Mouse (Mus musculus) thymus, adult 2 months (tissue): ENCODE data around the gene Amh.

Experiments used
- CTCF ChIP-seq: fragments of 200-500 bp; IDR thresholded peaks from 2 replicates; pipeline ENCODE4 v1.5.1; 2012; ENCODE audit warnings: mild to moderate bottlenecking, control low read depth, low read length, moderate library complexity, borderline replicate concordance; ENCODE audit not compliant: control insufficient read depth, poor library complexity, insufficient read depth; ENCODE audit errors: extremely low read depth
- POLR2A ChIP-seq: fragments of 200-500 bp; IDR thresholded peaks from 2 replicates; pipeline ENCODE4 v1.6.1; 2012; ENCODE audit warnings: mild to moderate bottlenecking, low read length, control low read depth, moderate library complexity; ENCODE audit not compliant: control insufficient read depth, poor library complexity, insufficient read depth; ENCODE audit errors: extremely low read depth

DNA sequence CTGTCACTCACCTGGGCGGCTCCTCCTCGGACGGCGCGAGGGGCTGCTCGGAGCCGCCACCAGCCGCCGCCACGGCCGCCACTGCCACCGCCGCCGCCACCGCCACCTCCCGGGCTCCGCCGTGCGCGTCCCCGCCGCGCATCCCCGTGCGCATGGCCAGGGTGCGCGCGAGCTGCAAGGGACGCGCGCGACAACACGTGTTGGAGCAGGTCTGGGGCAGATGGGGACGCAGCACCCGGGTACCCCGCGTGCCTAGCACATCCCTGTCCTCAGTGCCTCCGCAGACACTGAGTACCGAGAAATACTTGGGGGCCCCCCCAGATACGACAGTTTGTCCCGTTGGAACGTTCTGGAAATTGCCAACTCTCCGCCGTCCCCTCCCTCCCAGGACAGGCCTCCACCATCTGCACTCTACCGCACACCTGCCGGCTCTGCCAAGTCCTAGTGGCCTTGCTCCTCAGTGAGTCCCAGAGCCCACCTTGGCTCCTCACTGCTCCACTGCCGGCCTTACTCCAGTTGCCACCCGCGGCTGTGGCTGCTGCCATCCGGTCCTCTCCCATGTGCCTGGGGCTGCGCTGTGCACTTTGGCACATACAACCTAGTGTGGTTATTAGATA lies 39.0 kb downstream of the Amh start, which contains the start of gene Lingo3:
- TF ChIP-seq POLR2A (no peak), CTCF (no peak)
